ENCODE assay signal across 28 mouse cellular contexts in the genomic region with DNA sequence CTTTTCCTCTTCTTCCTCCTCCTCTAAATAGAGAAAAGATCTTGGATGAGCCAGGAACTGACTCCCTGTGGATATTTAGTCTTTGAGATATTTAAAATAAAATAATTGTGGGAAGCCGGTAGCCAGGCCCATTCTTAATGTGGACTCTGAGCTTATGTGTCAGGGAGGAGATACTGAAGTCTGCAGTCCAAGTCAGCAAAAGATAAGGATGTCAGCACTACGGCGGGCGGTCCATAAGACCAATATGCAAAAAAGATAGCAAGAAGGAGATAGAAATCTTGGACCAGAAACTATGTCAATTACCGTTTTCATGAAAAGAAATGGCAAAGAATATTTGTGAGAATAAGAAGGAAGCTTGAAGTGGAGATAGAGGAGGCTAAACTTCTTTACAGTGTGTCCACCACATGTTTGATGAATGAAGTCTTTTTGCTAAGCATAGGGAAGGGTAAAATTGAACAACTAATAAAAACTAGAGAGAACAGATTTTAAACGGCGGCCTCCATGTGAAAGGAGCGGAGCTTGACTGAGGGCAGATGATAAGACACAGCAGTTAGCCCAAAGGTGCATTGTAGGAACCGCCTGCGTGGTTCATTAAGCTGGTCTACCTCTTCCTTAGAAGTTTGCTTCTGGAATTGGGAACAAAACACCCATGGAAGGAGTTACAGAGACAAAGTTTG. TPM values are rescaled to one million over a fixed set of nuclear protein-coding genes. Genes with fewer than 3 reads are reported as not detected.
A peak's percentile ranks its signal among the peaks of the same experiment; 100 is the strongest.
DNase-seq lines count a peak whose midpoint lies in the region; ATAC-seq and TF ChIP-seq lines count a peak whose summit lies in the region.
"Had no signal": no experiment of that assay in that cellular context is flagged by ENCODE, and none has a peak within 500 bp of the region (broad histone marks: within the 10 kb centered on the region; RNA-seq: fewer than 3 reads in every experiment).

No protein-coding gene starts in this region.

- peak overlapping the region; percentile 55 for H3K4me2 ChIP-seq in liver, embryonic 13.5 days
- no peak overlapping the region for H3K4me2 ChIP-seq in hindbrain, postnatal 0 days (ENCODE audit: low read depth, low read length)
- H3K4me2 ChIP-seq: embryonic facial prominence, embryonic 15.5 days; forebrain, embryonic 12.5 days had no signal

- TF ChIP-seq POLR2A in small intestine, adult 2 months (IDR thresholded peaks at IDR 0.05; ENCODE audit: low read depth, low read length): no peak

- WGBS in liver, embryonic 13.5 days (ENCODE audit: insufficient replicate concordance): 15% methylated on average over 10 of the region's 10 CpGs
- WGBS in small intestine, adult 2 months: 63% methylated on average over 10 of the region's 10 CpGs
- WGBS in hindbrain, postnatal 0 days: 93% methylated on average over 10 of the region's 10 CpGs

- H3K9ac ChIP-seq in liver, embryonic 13.5 days: peak overlapping the region; percentile 51; the same call in 1 of the 2 replicates
- no peak overlapping the region for H3K9ac ChIP-seq in hindbrain, postnatal 0 days (replicated peaks; ENCODE audit: low read length)
- H3K9ac ChIP-seq: embryonic facial prominence, embryonic 15.5 days; forebrain, embryonic 12.5 days had no signal

- peak overlapping the region; percentile 93 for H3K27ac ChIP-seq in liver, embryonic 13.5 days
- H3K27ac ChIP-seq in small intestine, adult 2 months (ENCODE audit: insufficient read depth, low read depth, low read length): peak overlapping the region; percentile 71; the same call in 1 of the 2 replicates
- no peak overlapping the region for H3K27ac ChIP-seq in hindbrain, postnatal 0 days
- H3K27ac ChIP-seq: embryonic facial prominence, embryonic 15.5 days; forebrain, embryonic 12.5 days; heart, adult 2 months; hindbrain, embryonic 10.5 days; left cerebral cortex, adult 2 months; limb, embryonic 10.5 days; midbrain, embryonic 10.5 days had no signal

- H3K4me1 ChIP-seq in liver, embryonic 13.5 days (replicated peaks): peaks cover 87% of the 10 kb centered on the region
- peaks cover 7% of the 10 kb centered on the region; the same call in 1 of the 2 replicates for H3K4me1 ChIP-seq in small intestine, adult 2 months (ENCODE audit: control insufficient read depth, insufficient read depth, insufficient read length, low read length)
- H3K4me1 ChIP-seq in hindbrain, postnatal 0 days (ENCODE audit: insufficient read depth, low read length): no peaks in the 10 kb centered on the region
- H3K4me1 ChIP-seq: embryonic facial prominence, embryonic 15.5 days; hindbrain, embryonic 10.5 days had no signal

- no peak for TF ChIP-seq CTCF in small intestine, adult 2 months (IDR thresholded peaks at IDR 0.05; ENCODE audit: extremely low read depth, insufficient read length, insufficient replicate concordance, low read depth, low read length)
- no peak for TF ChIP-seq CTCF in hindbrain, postnatal 0 days (IDR thresholded peaks at IDR 0.05; ENCODE audit: low read depth)

- no peaks in the 10 kb centered on the region for H3K9me3 ChIP-seq in liver, embryonic 13.5 days (replicated peaks)
- H3K9me3 ChIP-seq in hindbrain, postnatal 0 days (ENCODE audit: low read length): no peaks in the 10 kb centered on the region
- H3K9me3 ChIP-seq: embryonic facial prominence, embryonic 15.5 days; forebrain, embryonic 12.5 days; hindbrain, embryonic 10.5 days; limb, embryonic 10.5 days; midbrain, embryonic 10.5 days had no signal

- peak; percentile 92 for ATAC-seq in erythroid progenitor cell, adult 5-6 weeks (replicated peaks; ENCODE audit: low FRiP score, poor library complexity, severe bottlenecking)
- ATAC-seq in liver, embryonic 13.5 days (ENCODE audit: low read depth): peak; percentile 93
- ATAC-seq in granulocyte monocyte progenitor cell, adult 5-6 weeks (replicated peaks; ENCODE audit: poor library complexity, severe bottlenecking): no peak
- no peak for ATAC-seq in hindbrain, postnatal 0 days
- ATAC-seq: Patski had no signal

- peak overlapping the region; percentile 23 for H3K4me3 ChIP-seq in liver, embryonic 13.5 days (replicated peaks)
- no peak overlapping the region for H3K4me3 ChIP-seq in small intestine, adult 2 months (ENCODE audit: low read depth, low read length)
- no peak overlapping the region for H3K4me3 ChIP-seq in hindbrain, postnatal 0 days (ENCODE audit: low read length)
- H3K4me3 ChIP-seq: embryonic facial prominence, embryonic 15.5 days; forebrain, embryonic 12.5 days; heart, adult 2 months; hindbrain, embryonic 10.5 days; left cerebral cortex, adult 2 months; limb, embryonic 10.5 days; midbrain, embryonic 10.5 days had no signal

- DNase-seq in c-Kit-positive CD71-positive TER-119-positive erythroid progenitor cells, embryonic 14.5 days (ENCODE audit: low spot score): peak; percentile 64
- DNase-seq in liver, embryonic 13.5 days: peak; percentile 55
- DNase-seq in lung, adult 18-20 months: no peak
- DNase-seq in hindbrain, postnatal 0 days (ENCODE audit: low spot score): no peak
- DNase-seq: adrenal gland, adult 8-10 months; cerebellum, adult 11 months; cerebellum, postnatal 10 days; embryo, embryonic 11 days; gastrocnemius, postnatal 10 days; heart, adult 2 months; kidney, adult 8-10 months; kidney, postnatal 36 days; layer of hippocampus, adult 9-11 months; lung, adult 2 months; lung, postnatal 36 days; retina, postnatal 1 day; right cerebral cortex, postnatal 4 days; thymus, postnatal 36 days had no signal

- H3K36me3 ChIP-seq in liver, embryonic 13.5 days: no peaks in the 10 kb centered on the region
- no peaks in the 10 kb centered on the region for H3K36me3 ChIP-seq in small intestine, adult 2 months (ENCODE audit: control insufficient read depth, insufficient read depth, low read length)
- no peaks in the 10 kb centered on the region for H3K36me3 ChIP-seq in hindbrain, postnatal 0 days (ENCODE audit: insufficient read depth, low read length)
- H3K36me3 ChIP-seq: embryonic facial prominence, embryonic 15.5 days; forebrain, embryonic 12.5 days; hindbrain, embryonic 10.5 days; limb, embryonic 10.5 days; midbrain, embryonic 10.5 days had no signal

- no peaks in the 10 kb centered on the region for H3K27me3 ChIP-seq in liver, embryonic 13.5 days
- H3K27me3 ChIP-seq in small intestine, adult 2 months (ENCODE audit: control insufficient read depth, insufficient read depth, low read length): no peaks in the 10 kb centered on the region
- H3K27me3 ChIP-seq in hindbrain, postnatal 0 days (ENCODE audit: insufficient read depth, low read length): no peaks in the 10 kb centered on the region
- H3K27me3 ChIP-seq: embryonic facial prominence, embryonic 15.5 days; forebrain, embryonic 12.5 days; Patski had no signal

RNA-seq across cellular contexts. Expression of gene E130308A19Rik, which starts 20.1 kb away (rescaled TPM):
- total RNA-seq in erythroid progenitor cell, adult 5-6 weeks (2015; ENCODE audit: low replicate concordance): 4.7 and 6.7 TPM in 2 replicates
- 2.8 and 5.3 TPM in 2 replicates for total RNA-seq in erythroid progenitor cell, adult 5-6 weeks (2017; ENCODE audit: low replicate concordance)
- polyA plus RNA-seq in liver, embryonic 13.5 days (2015; fragmentation: Nextera tagmentation; extraction: Ambion mirVana): 8.1 and 9.5 TPM in 2 replicates
- 1.6 and 4.3 TPM in 2 replicates for polyA plus RNA-seq in small intestine, adult 2 months (2012; rRNA removed)
- total RNA-seq in granulocyte monocyte progenitor cell, adult 5-6 weeks (2014; fragmentation: Nextera tagmentation): 6.6 and 10.5 TPM in 2 replicates
- 2.2 and 6.1 TPM in 2 replicates for total RNA-seq in granulocyte monocyte progenitor cell, adult 5-6 weeks (2017)
- total RNA-seq in hindbrain, postnatal 0 days (2014; rRNA removed): 29.2 and 41.9 TPM in 2 replicates
- 33.8 and 35.7 TPM in 2 replicates for polyA plus RNA-seq in hindbrain, postnatal 0 days (2015; fragmentation: Nextera tagmentation; extraction: Ambion mirVana)

Comparison
In these comparisons a context has a peak if more than half of its experiments do, and no peak if none do; other contexts are left out.
1. DNase-seq: peak in c-Kit-positive CD71-positive TER-119-positive erythroid progenitor cells, embryonic 14.5 days (single experiment) and liver, embryonic 13.5 days (single experiment); none in lung, adult 18-20 months (0 of 2) and hindbrain, postnatal 0 days (single experiment).
2. ATAC-seq: peak in erythroid progenitor cell, adult 5-6 weeks (single experiment) and liver, embryonic 13.5 days (single experiment); none in granulocyte monocyte progenitor cell, adult 5-6 weeks (single experiment) and hindbrain, postnatal 0 days (single experiment).